Mouse (Mus musculus): ENCODE measurements around the gene Hoga1. TPM values are rescaled to one million over a fixed set of nuclear protein-coding genes. Genes with fewer than 3 reads are reported as not detected.

Gene Hoga1
- polyA plus RNA-seq, 1 experiment from 2014 or later = 1.2 TPM

DNA sequence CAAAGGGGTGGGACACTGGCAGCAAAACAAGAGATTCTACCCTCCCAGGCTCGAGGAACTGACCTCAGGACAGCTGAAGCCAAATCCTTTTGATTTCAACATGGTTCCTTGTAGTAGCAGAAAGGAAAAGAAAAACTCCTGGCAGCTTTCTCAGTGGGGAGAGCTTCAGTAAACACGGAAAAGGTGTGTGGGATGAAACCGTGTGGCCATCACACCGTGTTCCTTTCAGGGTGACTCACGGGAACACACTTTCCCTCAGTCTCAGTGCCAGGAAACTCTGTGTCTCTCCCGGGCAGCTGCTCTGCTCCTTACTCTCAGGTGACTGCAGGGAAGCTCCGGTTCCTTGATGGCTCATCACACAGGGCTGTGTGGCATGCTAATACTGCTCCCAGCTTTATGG is 13.0 kb downstream of the Hoga1 start:
- H3K4me1 ChIP-seq (ENCODE audit: control insufficient read depth, insufficient read depth, low read length) = no peaks in the 10 kb centered on the region
- ATAC-seq (replicated peaks; ENCODE audit: insufficient number of reproducible peaks, low FRiP score, low TSS enrichment, low read depth) = no peak
- no peak overlapping the region for H3K9ac ChIP-seq (replicated peaks; ENCODE audit: low read length)
- H3K4me2 ChIP-seq (ENCODE audit: low read depth, low read length) = no peak overlapping the region
- no peaks in the 10 kb centered on the region for H3K36me3 ChIP-seq (replicated peaks; ENCODE audit: control insufficient read depth, insufficient read depth, low read depth, low read length)
- H3K4me3 ChIP-seq (ENCODE audit: low read depth, low read length) = no peak overlapping the region
- WGBS = 73% methylated on average over 7 of the region's 7 CpGs
- DNase-seq (ENCODE audit: low spot score) = no peak
- no peaks in the 10 kb centered on the region for H3K9me3 ChIP-seq (replicated peaks; ENCODE audit: control insufficient read depth, low read length)
- no peaks in the 10 kb centered on the region for H3K27me3 ChIP-seq (ENCODE audit: control insufficient read depth, insufficient read depth, low read length)
- H3K27ac ChIP-seq (replicated peaks; ENCODE audit: low read depth, low read length) = no peak overlapping the region

- no peak overlapping the region for H3K27ac ChIP-seq (replicated peaks; ENCODE audit: low read depth, low read length)
- 90% methylated on average over 7 of the region's 7 CpGs for WGBS
- H3K4me1 ChIP-seq (ENCODE audit: control insufficient read depth, insufficient read depth, low read length) = no peaks in the 10 kb centered on the region
- ATAC-seq (replicated peaks; ENCODE audit: insufficient number of reproducible peaks, low FRiP score, low TSS enrichment, low read depth) (no peak), DNase-seq (ENCODE audit: low spot score) (no peak)
- H3K4me3 ChIP-seq (ENCODE audit: low read depth, low read length) = no peak overlapping the region
- H3K27me3 ChIP-seq (ENCODE audit: control insufficient read depth, insufficient read depth, low read length) = no peaks in the 10 kb centered on the region
- no peaks in the 10 kb centered on the region for H3K9me3 ChIP-seq (replicated peaks; ENCODE audit: control insufficient read depth, low read length)
- no peak overlapping the region for H3K4me2 ChIP-seq (ENCODE audit: low read depth, low read length)
- H3K9ac ChIP-seq (replicated peaks; ENCODE audit: low read length) = no peak overlapping the region
- H3K36me3 ChIP-seq (replicated peaks; ENCODE audit: control insufficient read depth, insufficient read depth, low read depth, low read length) = no peaks in the 10 kb centered on the region
Observed at GRCm38 (mm10) chr19:42061443-42061842, 16.0 kb downstream of the Hoga1 start.

DNA sequence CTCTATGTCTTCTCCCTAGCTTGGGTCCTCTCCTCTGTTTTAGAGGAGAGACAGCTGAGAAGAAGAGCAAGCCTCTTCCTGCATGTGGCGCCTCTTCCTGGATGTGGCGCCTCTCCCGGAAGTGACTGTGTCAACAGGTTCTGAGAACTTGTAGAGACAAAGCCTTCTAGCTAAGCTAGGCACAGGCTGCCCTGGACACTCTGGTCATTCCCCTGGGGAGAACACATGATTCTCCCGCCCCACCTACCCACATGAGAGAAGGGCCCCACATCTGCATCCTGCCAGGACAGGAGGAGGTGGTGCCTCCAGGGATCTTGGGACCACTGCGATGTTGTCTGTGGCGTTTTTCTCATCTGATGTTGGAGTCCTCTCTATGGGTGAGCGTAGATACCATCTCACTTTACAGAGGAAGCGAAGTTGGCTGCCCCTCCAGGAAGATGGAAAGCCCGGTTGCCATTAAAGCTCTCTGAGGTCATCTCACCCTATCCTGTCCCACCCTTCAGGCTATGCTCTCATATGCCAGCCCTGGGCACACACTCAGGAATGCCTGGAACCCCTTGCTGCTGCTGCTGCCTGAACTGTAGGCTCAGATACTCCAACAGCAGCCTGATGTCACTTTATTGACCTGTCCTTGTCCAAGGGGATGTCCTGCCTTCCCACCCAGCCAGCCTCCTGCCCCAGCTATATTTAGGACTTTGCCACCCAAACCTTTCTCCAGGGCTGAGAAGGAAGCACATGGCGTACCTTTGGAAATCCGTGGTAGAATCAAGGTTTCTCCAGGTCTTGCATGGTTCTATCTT is 23.2 kb downstream of the Hoga1 start:
- no peak overlapping the region for H3K27ac ChIP-seq (replicated peaks; ENCODE audit: low read depth, low read length)

DNA sequence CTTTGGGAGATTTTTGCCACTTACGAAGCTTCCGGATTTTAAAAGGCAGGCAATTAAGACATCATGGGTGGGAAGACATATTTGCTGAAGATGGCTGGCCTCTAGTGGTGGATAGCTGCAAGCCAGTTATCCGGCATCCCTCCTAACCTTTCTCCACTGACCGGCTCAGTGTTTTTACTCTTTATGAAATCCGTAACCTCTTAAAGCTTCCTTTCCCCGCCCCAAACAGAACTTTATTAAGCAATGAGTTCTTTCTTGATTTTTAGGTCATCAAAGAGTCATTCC is 23.8 kb downstream of the Hoga1 start:
- Histone ChIP-seq H3K4me2 (ENCODE audit: low read depth, low read length) (no peak overlapping the region), H3K9ac (replicated peaks; ENCODE audit: low read length) (no peak overlapping the region), H3K27ac (replicated peaks; ENCODE audit: low read depth, low read length) (no peak overlapping the region), H3K4me1 (ENCODE audit: control insufficient read depth, insufficient read depth, low read length) (no peaks in the 10 kb centered on the region), H3K9me3 (replicated peaks; ENCODE audit: control insufficient read depth, low read length) (no peaks in the 10 kb centered on the region), H3K27me3 (ENCODE audit: control insufficient read depth, insufficient read depth, low read length) (no peaks in the 10 kb centered on the region), H3K4me3 (ENCODE audit: low read depth, low read length) (no peak overlapping the region), H3K36me3 (replicated peaks; ENCODE audit: control insufficient read depth, insufficient read depth, low read depth, low read length) (no peaks in the 10 kb centered on the region)
- WGBS = 60% methylated on average over 6 of the region's 6 CpGs
- ATAC-seq (replicated peaks; ENCODE audit: insufficient number of reproducible peaks, low FRiP score, low TSS enrichment, low read depth) = no peak
- no peak for DNase-seq (ENCODE audit: low spot score)

More for the DNA sequence above, 23.2 kb downstream of the Hoga1 start:
- no peak for DNase-seq (ENCODE audit: low spot score)
- no peak for ATAC-seq (replicated peaks; ENCODE audit: insufficient number of reproducible peaks, low FRiP score, low TSS enrichment, low read depth)
- Histone ChIP-seq H3K4me1 (ENCODE audit: control insufficient read depth, insufficient read depth, low read length) (no peaks in the 10 kb centered on the region), H3K27me3 (ENCODE audit: control insufficient read depth, insufficient read depth, low read length) (no peaks in the 10 kb centered on the region), H3K9me3 (replicated peaks; ENCODE audit: control insufficient read depth, low read length) (no peaks in the 10 kb centered on the region), H3K4me2 (ENCODE audit: low read depth, low read length) (no peak overlapping the region), H3K9ac (replicated peaks; ENCODE audit: low read length) (no peak overlapping the region), H3K36me3 (replicated peaks; ENCODE audit: control insufficient read depth, insufficient read depth, low read depth, low read length) (no peaks in the 10 kb centered on the region), H3K4me3 (ENCODE audit: low read depth, low read length) (no peak overlapping the region)
- 80% methylated on average over 11 of the region's 11 CpGs for WGBS

GRCm38 (mm10) chr19:42071221-42071620 is 25.8 kb downstream of the Hoga1 start:
- DNase-seq (ENCODE audit: low spot score) (no peak), ATAC-seq (replicated peaks; ENCODE audit: insufficient number of reproducible peaks, low FRiP score, low TSS enrichment, low read depth) (no peak)
- Histone ChIP-seq H3K4me3 (ENCODE audit: low read depth, low read length) (no peak overlapping the region), H3K9ac (replicated peaks; ENCODE audit: low read length) (no peak overlapping the region), H3K27me3 (ENCODE audit: control insufficient read depth, insufficient read depth, low read length) (no peaks in the 10 kb centered on the region), H3K4me2 (ENCODE audit: low read depth, low read length) (no peak overlapping the region), H3K27ac (replicated peaks; ENCODE audit: low read depth, low read length) (no peak overlapping the region), H3K4me1 (ENCODE audit: control insufficient read depth, insufficient read depth, low read length) (no peaks in the 10 kb centered on the region), H3K36me3 (replicated peaks; ENCODE audit: control insufficient read depth, insufficient read depth, low read depth, low read length) (no peaks in the 10 kb centered on the region), H3K9me3 (replicated peaks; ENCODE audit: control insufficient read depth, low read length) (no peaks in the 10 kb centered on the region)
- WGBS = 77% methylated on average over 7 of the region's 7 CpGs

- ATAC-seq (replicated peaks; ENCODE audit: insufficient number of reproducible peaks, low FRiP score, low TSS enrichment, low read depth) = no peak
- 83% methylated on average over 15 of the region's 15 CpGs for WGBS
- no peaks in the 10 kb centered on the region for H3K4me1 ChIP-seq (ENCODE audit: control insufficient read depth, insufficient read depth, low read length)
Observed at GRCm38 (mm10) chr19:42071886-42072608, 26.6 kb downstream of the Hoga1 start.

GRCm38 (mm10) chr19:42072802-42073201 is 27.4 kb downstream of the Hoga1 start:
- WGBS = 85% methylated on average over 7 of the region's 7 CpGs
- DNase-seq (ENCODE audit: low spot score) (peak; percentile 3), ATAC-seq (replicated peaks; ENCODE audit: insufficient number of reproducible peaks, low FRiP score, low TSS enrichment, low read depth) (no peak)

More at GRCm38 (mm10) chr19:42071886-42072608, 26.6 kb downstream of the Hoga1 start:
- Histone ChIP-seq H3K27ac (replicated peaks; ENCODE audit: low read depth, low read length) (no peak overlapping the region), H3K36me3 (replicated peaks; ENCODE audit: control insufficient read depth, insufficient read depth, low read depth, low read length) (no peaks in the 10 kb centered on the region), H3K9me3 (replicated peaks; ENCODE audit: control insufficient read depth, low read length) (no peaks in the 10 kb centered on the region), H3K4me3 (ENCODE audit: low read depth, low read length) (no peak overlapping the region), H3K9ac (replicated peaks; ENCODE audit: low read length) (no peak overlapping the region), H3K4me2 (ENCODE audit: low read depth, low read length) (no peak overlapping the region), H3K27me3 (ENCODE audit: control insufficient read depth, insufficient read depth, low read length) (no peaks in the 10 kb centered on the region)
- DNase-seq (ENCODE audit: low spot score) = no peak

DNA sequence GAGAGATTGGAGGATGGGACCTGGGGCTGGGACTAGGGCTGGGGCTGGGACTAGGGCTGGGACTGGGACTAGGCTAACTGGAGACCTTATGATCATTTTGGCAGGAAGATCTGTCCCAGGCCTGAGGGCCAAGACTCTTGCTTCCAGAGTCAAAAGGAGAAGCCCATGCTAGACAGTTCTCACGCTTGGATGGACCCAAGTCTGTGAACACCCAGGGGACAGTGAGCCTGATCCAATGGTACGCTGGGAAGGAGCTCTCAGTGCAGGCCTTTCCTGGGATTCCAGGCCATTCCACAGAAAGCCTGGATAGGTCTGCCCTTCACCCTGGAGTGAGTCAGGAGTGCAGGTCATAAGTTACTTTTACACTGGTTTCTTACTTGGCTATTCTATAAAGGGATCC is 29.6 kb downstream of the Hoga1 start:
- Histone ChIP-seq H3K27me3 (ENCODE audit: control insufficient read depth, insufficient read depth, low read length) (no peaks in the 10 kb centered on the region), H3K4me1 (ENCODE audit: control insufficient read depth, insufficient read depth, low read length) (no peaks in the 10 kb centered on the region), H3K9me3 (replicated peaks; ENCODE audit: control insufficient read depth, low read length) (no peaks in the 10 kb centered on the region), H3K36me3 (replicated peaks; ENCODE audit: control insufficient read depth, insufficient read depth, low read depth, low read length) (no peaks in the 10 kb centered on the region), H3K4me2 (ENCODE audit: low read depth, low read length) (no peak overlapping the region), H3K9ac (replicated peaks; ENCODE audit: low read length) (no peak overlapping the region), H3K4me3 (ENCODE audit: low read depth, low read length) (no peak overlapping the region), H3K27ac (replicated peaks; ENCODE audit: low read depth, low read length) (no peak overlapping the region)
- ATAC-seq (replicated peaks; ENCODE audit: insufficient number of reproducible peaks, low FRiP score, low TSS enrichment, low read depth) (no peak), DNase-seq (ENCODE audit: low spot score) (no peak)
- WGBS = 71% methylated on average over 2 of the region's 2 CpGs

More at GRCm38 (mm10) chr19:42072802-42073201, 27.4 kb downstream of the Hoga1 start:
- H3K27me3 ChIP-seq (ENCODE audit: control insufficient read depth, insufficient read depth, low read length) = no peaks in the 10 kb centered on the region
- H3K9me3 ChIP-seq (replicated peaks; ENCODE audit: control insufficient read depth, low read length) = no peaks in the 10 kb centered on the region
- no peaks in the 10 kb centered on the region for H3K36me3 ChIP-seq (replicated peaks; ENCODE audit: control insufficient read depth, insufficient read depth, low read depth, low read length)
- no peaks in the 10 kb centered on the region for H3K4me1 ChIP-seq (ENCODE audit: control insufficient read depth, insufficient read depth, low read length)
- no peak overlapping the region for H3K4me2 ChIP-seq (ENCODE audit: low read depth, low read length)
- H3K4me3 ChIP-seq (ENCODE audit: low read depth, low read length) = no peak overlapping the region
- no peak overlapping the region for H3K9ac ChIP-seq (replicated peaks; ENCODE audit: low read length)
- H3K27ac ChIP-seq (replicated peaks; ENCODE audit: low read depth, low read length) = no peak overlapping the region
